Mouse (Mus musculus): Measurements from ENCODE around the gene Prkg2. TPM values are rescaled to one million over a fixed set of nuclear protein-coding genes. Genes with fewer than 3 reads are reported as not detected.

Gene Prkg2
- polyA plus RNA-seq (2012; rRNA removed): 0.32 and 0.48 TPM in 2 replicates

- DNase-seq (ENCODE audit: low read depth): no peak
Observed at GRCm38 (mm10) chr5:99036596-99037441, at the start of gene Prkg2. Prkg2 (minus strand) TSS chr5:99037351.

GRCm38 (mm10) chr5:99083955-99084354 lies 46.8 kb upstream of the Prkg2 start:
- DNase-seq (ENCODE audit: low read depth): no peak

- no peak for DNase-seq (ENCODE audit: low read depth)
Observed at GRCm38 (mm10) chr5:99078375-99078774, 41.2 kb upstream of the Prkg2 start.

- DNase-seq (ENCODE audit: low read depth): no peak
Observed at GRCm38 (mm10) chr5:99068391-99068790, 31.2 kb upstream of the Prkg2 start.

GRCm38 (mm10) chr5:99062582-99062981 lies 25.4 kb upstream of the Prkg2 start:
- DNase-seq (ENCODE audit: low read depth): no peak

- no peak for DNase-seq (ENCODE audit: low read depth)
Observed at GRCm38 (mm10) chr5:99039021-99039420, 1.9 kb upstream of the Prkg2 start.

GRCm38 (mm10) chr5:99037442-99037811 lies 276 bp upstream of the Prkg2 start:
- no peak for DNase-seq (ENCODE audit: low read depth)

GRCm38 (mm10) chr5:99035961-99036360 lies 1.2 kb downstream of the Prkg2 start:
- DNase-seq (ENCODE audit: low read depth): no peak

GRCm38 (mm10) chr5:99031551-99032149 lies 5.5 kb downstream of the Prkg2 start:
- no peak for DNase-seq (ENCODE audit: low read depth)

GRCm38 (mm10) chr5:99026343-99026742 lies 10.8 kb downstream of the Prkg2 start:
- DNase-seq (ENCODE audit: low read depth): no peak

GRCm38 (mm10) chr5:99019709-99020108 lies 17.4 kb downstream of the Prkg2 start:
- DNase-seq (ENCODE audit: low read depth): no peak

- DNase-seq (ENCODE audit: low read depth): no peak
Observed at GRCm38 (mm10) chr5:99015140-99015539, 22.0 kb downstream of the Prkg2 start.

- DNase-seq (ENCODE audit: low read depth): no peak
Observed at GRCm38 (mm10) chr5:99010448-99011151, 26.6 kb downstream of the Prkg2 start.

- DNase-seq (ENCODE audit: low read depth): no peak
Observed at GRCm38 (mm10) chr5:98998104-98998503, 39.0 kb downstream of the Prkg2 start.

GRCm38 (mm10) chr5:98995767-98996166 lies 41.4 kb downstream of the Prkg2 start:
- no peak for DNase-seq (ENCODE audit: low read depth)

GRCm38 (mm10) chr5:98991600-98991999 lies 45.6 kb downstream of the Prkg2 start:
- DNase-seq (ENCODE audit: low read depth): no peak

GRCm38 (mm10) chr5:98987634-98988033 lies 49.5 kb downstream of the Prkg2 start:
- DNase-seq (ENCODE audit: low read depth): no peak

GRCm38 (mm10) chr5:98987116-98987515 lies 50.0 kb downstream of the Prkg2 start:
- DNase-seq (ENCODE audit: low read depth): no peak

- DNase-seq (ENCODE audit: low read depth): no peak
Observed at GRCm38 (mm10) chr5:98986459-98986858, 50.7 kb downstream of the Prkg2 start.

GRCm38 (mm10) chr5:98986011-98986410 lies 51.1 kb downstream of the Prkg2 start:
- DNase-seq (ENCODE audit: low read depth): no peak

GRCm38 (mm10) chr5:98985077-98985476 lies 52.1 kb downstream of the Prkg2 start:
- no peak for DNase-seq (ENCODE audit: low read depth)

GRCm38 (mm10) chr5:98981304-98981703 lies 55.8 kb downstream of the Prkg2 start:
- no peak for DNase-seq (ENCODE audit: low read depth)

- DNase-seq (ENCODE audit: low read depth): no peak
Observed at GRCm38 (mm10) chr5:98978316-98978715, 58.8 kb downstream of the Prkg2 start.
